Mouse (Mus musculus) forebrain, postnatal 0 days (tissue): ENCODE measurements at regions not wholly inside any gene's neighbourhood (a gene's known extent, or its start where the extent isn't known, plus 50 kb on each side); places are given as distances from the start of the nearest gene placed in this dataset.

Experiments
- ATAC-seq: fragments of 200-750 bp; cut with Nextera tagmentation; 2 replicates; pipeline ENCODE4 v1.8.0; 2017; ENCODE audit warnings: mild to moderate bottlenecking, moderate library complexity
- DNase-seq: peaks from one replicate; pipeline ENCODE4 v3.0.0-alpha.2; 2015
- H3K27ac ChIP-seq: fragments of 300-500 bp; sonication (generic); 2 replicates; pipeline ENCODE4 v1.5.1; 2014; ENCODE audit warnings: low read depth, mild to moderate bottlenecking, antibody characterized with exemption, low read length, moderate library complexity, mixed read lengths
- H3K27me3 ChIP-seq: fragments of 300-500 bp; sonication (generic); 2 replicates; pipeline ENCODE4 v1.6.1; 2014; ENCODE audit warnings: mild to moderate bottlenecking, low read length, mixed read lengths; ENCODE audit not compliant: insufficient read depth
- H3K36me3 ChIP-seq: fragments of 300-500 bp; sonication (generic); 2 replicates; pipeline ENCODE4 v1.6.1; 2014; ENCODE audit warnings: mild to moderate bottlenecking, moderate library complexity; ENCODE audit not compliant: insufficient read depth
- H3K4me1 ChIP-seq: fragments of 300-500 bp; sonication (generic); 2 replicates; pipeline ENCODE4 v1.6.1; 2014; ENCODE audit warnings: antibody characterized with exemption; ENCODE audit not compliant: insufficient read depth
- H3K4me2 ChIP-seq: fragments of 300-500 bp; sonication (generic); 2 replicates; pipeline ENCODE4 v1.6.1; 2014; ENCODE audit warnings: low read depth, mild to moderate bottlenecking, moderate library complexity
- H3K4me3 ChIP-seq: fragments of 300-500 bp; sonication (generic); 2 replicates; pipeline ENCODE4 v1.5.1; 2014; ENCODE audit warnings: low read depth, low read length, mixed read lengths
- H3K9ac ChIP-seq: fragments of 300-500 bp; sonication (generic); 2 replicates; pipeline ENCODE4 v1.6.1; 2014; ENCODE audit warnings: mild to moderate bottlenecking
- H3K9me3 ChIP-seq: fragments of 300-500 bp; sonication (generic); 2 replicates; pipeline ENCODE4 v1.6.1; 2016; ENCODE audit warnings: low read length
- CTCF ChIP-seq: sonication (generic); IDR thresholded peaks from 2 replicates; pipeline ENCODE4 v1.5.1; 2016; ENCODE audit warnings: antibody characterized with exemption, control low read depth, low read depth
- WGBS: fragments of 180-500 bp; shearing (Covaris S2); extraction: QIAGEN DNeasy Blood & Tissue Kit; methylation state at CpG from one replicate; pipeline ENCODE4 v1.1.7; 2014; 5-methylcytosine and 5-hydroxymethylcytosine counted together

- ATAC-seq (no peak), DNase-seq (no peak)
- no peaks in the 10 kb centered on the region for H3K4me1 ChIP-seq
- H3K9ac ChIP-seq = no peak overlapping the region
- no peak for TF ChIP-seq CTCF
- H3K4me2 ChIP-seq = no peak overlapping the region
- H3K27me3 ChIP-seq = no peaks in the 10 kb centered on the region
- WGBS = 73% methylated on average over 4 of the region's 4 CpGs
- no peak overlapping the region for H3K27ac ChIP-seq
- H3K4me3 ChIP-seq = no peak overlapping the region
- H3K36me3 ChIP-seq = no peaks in the 10 kb centered on the region
- no peaks in the 10 kb centered on the region for H3K9me3 ChIP-seq
Observed at GRCm38 (mm10) chr1:154299866-154300265, 98.9 kb downstream of the Zfp648 start.

GRCm38 (mm10) chr1:154309650-154310049 is 108.7 kb downstream of the Zfp648 start:
- no peaks in the 10 kb centered on the region for H3K36me3 ChIP-seq
- no peak for ATAC-seq
- TF ChIP-seq CTCF = no peak
- no peak for DNase-seq
- no peaks in the 10 kb centered on the region for H3K27me3 ChIP-seq
- no peak overlapping the region for H3K4me3 ChIP-seq
- no peaks in the 10 kb centered on the region for H3K9me3 ChIP-seq
- H3K4me1 ChIP-seq = no peaks in the 10 kb centered on the region
- WGBS = 50% methylated on average over 2 of the region's 2 CpGs
- H3K4me2 ChIP-seq = no peak overlapping the region
- H3K9ac ChIP-seq = no peak overlapping the region
- H3K27ac ChIP-seq = no peak overlapping the region
